Mouse (Mus musculus): ENCODE measurements around the gene Capn11. TPM values are rescaled to one million over a fixed set of nuclear protein-coding genes. Genes with fewer than 3 reads are reported as not detected.

Capn11 gene
- polyA plus RNA-seq, 1 experiment from 2014 or later, result not detected

DNA sequence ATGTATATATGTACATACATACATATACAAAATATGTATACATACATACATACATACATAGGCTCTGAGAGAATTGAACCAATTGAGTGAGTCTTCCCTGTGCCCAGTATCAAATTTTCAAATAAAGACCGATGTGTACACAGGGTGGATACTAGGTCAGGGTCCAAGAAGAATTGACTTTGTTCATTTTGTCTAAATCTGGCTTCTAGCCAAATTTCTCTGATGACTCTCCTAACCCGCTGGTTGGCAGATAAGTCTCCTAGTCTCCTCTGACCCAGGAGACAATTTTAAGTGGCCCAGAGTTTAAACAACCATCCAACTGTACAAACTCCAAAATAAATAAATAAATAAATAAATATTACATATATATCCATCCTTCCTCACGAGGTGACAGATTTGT is 60.2 kb downstream of the Capn11 start:
- Histone ChIP-seq H3K4me3 (ENCODE audit: low read depth, low read length) (no peak overlapping the region; the same call in 1 of the 2 replicates), H3K9ac (peak overlapping the region; percentile 24; the same call in 1 of the 2 replicates), H3K9me3 (ENCODE audit: low read depth, low read length) (no peaks in the 10 kb centered on the region), H3K4me1 (ENCODE audit: insufficient read depth) (peaks cover 28% of the 10 kb centered on the region), H3K36me3 (ENCODE audit: insufficient read depth) (no peaks in the 10 kb centered on the region), H3K27ac (ENCODE audit: low read depth) (no peak overlapping the region), H3K27me3 (ENCODE audit: insufficient read depth, low read length) (peaks cover 19% of the 10 kb centered on the region; the same call in 1 of the 2 replicates), H3K4me2 (peak overlapping the region; percentile 68)
- DNase-seq (peak; percentile 39), ATAC-seq (ENCODE audit: insufficient read depth) (no peak)
- TF ChIP-seq CTCF (IDR thresholded peaks at IDR 0.05; ENCODE audit: low read depth), result no peak
- WGBS, result 30% methylated on average over 3 of the region's 3 CpGs

DNA sequence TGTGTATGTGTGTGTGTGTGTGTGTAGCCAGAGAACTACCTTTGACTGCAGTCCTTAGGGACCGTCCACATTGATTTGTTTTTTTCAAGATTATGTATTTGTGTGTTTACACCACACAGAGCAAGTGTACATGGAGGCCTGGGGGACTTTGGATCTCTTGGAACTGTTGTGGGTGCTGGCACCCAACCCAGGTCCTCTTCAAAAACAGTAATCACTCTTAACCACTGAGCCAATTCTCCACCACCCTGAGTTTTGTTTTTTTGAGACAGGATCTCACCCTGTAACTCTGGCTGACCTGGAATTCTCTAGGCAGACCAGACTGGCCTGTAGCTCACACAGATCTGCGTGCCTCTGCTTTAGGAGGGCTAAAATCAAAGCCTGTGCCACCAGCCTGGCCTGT is 60.7 kb downstream of the Capn11 start:
- H3K9me3 ChIP-seq (ENCODE audit: low read depth, low read length), result no peaks in the 10 kb centered on the region
- H3K36me3 ChIP-seq (ENCODE audit: insufficient read depth), result no peaks in the 10 kb centered on the region
- WGBS, result 79% methylated on average over 2 of the region's 2 CpGs
- no peak overlapping the region for H3K9ac ChIP-seq
- ATAC-seq (ENCODE audit: insufficient read depth) (no peak), DNase-seq (no peak)
- H3K4me1 ChIP-seq (ENCODE audit: insufficient read depth), result peaks cover 31% of the 10 kb centered on the region
- no peak for TF ChIP-seq CTCF (IDR thresholded peaks at IDR 0.05; ENCODE audit: low read depth)
- no peak overlapping the region for H3K4me2 ChIP-seq
- no peak overlapping the region for H3K4me3 ChIP-seq (ENCODE audit: low read depth, low read length)
- H3K27me3 ChIP-seq (ENCODE audit: insufficient read depth, low read length), result peaks cover 19% of the 10 kb centered on the region; the same call in 1 of the 2 replicates
- no peak overlapping the region for H3K27ac ChIP-seq (ENCODE audit: low read depth)

DNA sequence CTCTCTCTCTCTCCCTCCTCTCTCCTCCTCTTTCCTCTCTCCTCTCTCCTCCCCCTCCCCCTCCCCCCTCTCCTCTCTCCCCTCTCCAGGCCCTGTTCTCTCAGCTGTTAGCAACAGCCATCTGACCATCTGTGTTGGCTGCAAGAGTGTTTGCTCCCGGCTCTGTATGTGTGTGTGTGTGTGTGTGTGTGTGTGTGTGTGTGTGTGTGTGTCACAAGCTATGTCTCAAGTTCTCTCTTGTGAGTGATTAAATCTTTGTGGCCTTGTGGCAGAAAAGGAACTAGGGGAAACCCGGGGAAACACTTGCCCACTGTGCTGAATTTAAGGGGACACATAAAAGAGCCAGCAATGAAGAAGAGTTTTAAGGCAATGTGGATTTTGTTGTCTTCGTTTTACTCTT is 61.3 kb downstream of the Capn11 start:
- peaks cover 36% of the 10 kb centered on the region for H3K4me1 ChIP-seq (ENCODE audit: insufficient read depth)

DNA sequence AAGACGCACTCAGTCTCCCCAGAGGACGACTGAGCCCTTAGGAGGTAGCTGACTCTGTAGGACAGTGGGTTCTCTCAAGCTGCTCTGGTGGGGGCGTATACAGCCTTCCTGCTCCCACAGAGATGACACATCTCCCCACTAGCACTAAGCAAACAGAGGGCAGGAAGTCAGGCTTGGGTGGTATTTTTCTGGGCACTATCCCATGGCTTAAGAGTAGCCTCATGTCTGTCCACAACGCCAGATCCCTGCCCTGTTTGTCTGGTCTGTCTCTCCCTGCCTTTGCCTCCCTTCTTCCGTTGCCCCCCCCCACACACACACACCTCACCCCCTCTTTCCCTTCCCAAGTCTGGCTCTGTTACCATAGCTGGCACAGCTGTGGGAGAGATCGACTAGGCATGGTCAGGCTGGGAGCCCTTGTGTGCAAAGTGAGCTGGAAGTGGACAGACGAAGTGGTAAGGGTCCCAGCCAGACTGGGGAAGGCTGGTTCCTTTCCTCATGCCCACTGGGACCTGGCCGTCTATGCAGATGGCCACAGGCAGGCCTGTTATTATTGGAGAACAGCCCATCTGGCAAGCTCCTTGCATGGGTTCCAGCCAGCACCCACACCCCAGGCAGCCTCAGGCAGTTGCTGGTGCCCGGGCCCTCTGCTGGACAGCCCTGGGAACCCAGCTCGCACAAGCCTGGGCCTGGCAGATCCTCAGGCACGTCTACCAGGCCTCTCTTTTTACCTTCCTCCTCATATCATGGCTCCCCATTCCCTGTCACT is 62.3 kb downstream of the Capn11 start:
- 31% methylated on average over 11 of the region's 11 CpGs for WGBS
- ATAC-seq (ENCODE audit: insufficient read depth) (peak; percentile 52), DNase-seq (peak; percentile 77)
- TF ChIP-seq CTCF (IDR thresholded peaks at IDR 0.05; ENCODE audit: low read depth), result peak; percentile 84
- peaks cover 44% of the 10 kb centered on the region for H3K4me1 ChIP-seq (ENCODE audit: insufficient read depth)
- no peaks in the 10 kb centered on the region for H3K9me3 ChIP-seq (ENCODE audit: low read depth, low read length)
- no peak overlapping the region for H3K4me3 ChIP-seq (ENCODE audit: low read depth, low read length)
- H3K4me2 ChIP-seq, result no peak overlapping the region
- peaks cover 13% of the 10 kb centered on the region; the same call in 1 of the 2 replicates for H3K27me3 ChIP-seq (ENCODE audit: insufficient read depth, low read length)
- H3K36me3 ChIP-seq (ENCODE audit: insufficient read depth), result no peaks in the 10 kb centered on the region
- H3K27ac ChIP-seq (ENCODE audit: low read depth), result no peak overlapping the region
- H3K9ac ChIP-seq, result no peak overlapping the region

More for the DNA sequence above, 61.3 kb downstream of the Capn11 start:
- Histone ChIP-seq H3K9me3 (ENCODE audit: low read depth, low read length) (no peaks in the 10 kb centered on the region), H3K36me3 (ENCODE audit: insufficient read depth) (no peaks in the 10 kb centered on the region), H3K27ac (ENCODE audit: low read depth) (no peak overlapping the region), H3K9ac (no peak overlapping the region), H3K4me2 (no peak overlapping the region), H3K4me3 (ENCODE audit: low read depth, low read length) (no peak overlapping the region), H3K27me3 (ENCODE audit: insufficient read depth, low read length) (peaks cover 19% of the 10 kb centered on the region; the same call in 1 of the 2 replicates)
- DNase-seq, result peak; percentile 57
- no peak for ATAC-seq (ENCODE audit: insufficient read depth)
- TF ChIP-seq CTCF (IDR thresholded peaks at IDR 0.05; ENCODE audit: low read depth), result no peak
- WGBS, result 17% methylated on average over 3 of the region's 3 CpGs

DNA sequence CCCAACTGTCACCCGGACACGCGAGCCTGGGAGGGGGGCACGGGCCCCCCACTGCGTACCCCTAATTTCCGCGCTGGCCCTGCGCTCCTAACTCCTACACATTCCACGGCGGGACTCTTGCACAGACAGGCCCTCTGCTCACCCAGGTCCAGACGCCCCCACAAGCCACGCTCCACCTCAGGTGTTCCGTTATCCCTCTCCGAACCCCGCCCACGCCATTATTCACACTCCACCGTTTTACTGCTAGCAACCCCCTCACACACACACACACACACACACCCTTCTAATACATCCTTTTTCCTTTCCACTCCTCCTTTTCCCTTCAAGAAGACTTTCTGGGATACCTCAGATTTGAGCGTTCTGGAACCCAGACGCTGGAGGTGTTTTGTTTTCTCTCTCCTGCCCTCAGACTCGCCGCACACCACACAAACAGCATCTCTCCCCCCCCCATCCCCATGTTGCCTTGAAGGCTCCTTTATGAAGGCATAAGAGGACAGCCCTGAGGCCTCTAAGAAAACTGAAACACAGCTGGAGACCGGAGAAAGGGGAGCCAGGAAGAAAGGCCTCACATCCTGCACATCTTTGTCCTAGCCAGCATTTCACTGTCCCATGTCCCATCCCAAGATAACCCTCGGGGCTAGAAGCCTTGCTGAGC is 63.3 kb downstream of the Capn11 start:
- Histone ChIP-seq H3K27me3 (ENCODE audit: insufficient read depth, low read length) (peaks cover 3% of the 10 kb centered on the region; the same call in 1 of the 2 replicates), H3K27ac (ENCODE audit: low read depth) (no peak overlapping the region; the same call in 1 of the 2 replicates), H3K4me1 (ENCODE audit: insufficient read depth) (peaks cover 42% of the 10 kb centered on the region), H3K9me3 (ENCODE audit: low read depth, low read length) (no peaks in the 10 kb centered on the region), H3K4me2 (peak overlapping the region; percentile 100), H3K36me3 (ENCODE audit: insufficient read depth) (no peaks in the 10 kb centered on the region), H3K9ac (peak overlapping the region; percentile 70), H3K4me3 (ENCODE audit: low read depth, low read length) (peak overlapping the region; percentile 63)
- no peak for ATAC-seq (ENCODE audit: insufficient read depth)
- 10% methylated on average over 23 of the region's 23 CpGs for WGBS
- no peak for DNase-seq
- TF ChIP-seq CTCF (IDR thresholded peaks at IDR 0.05; ENCODE audit: low read depth), result no peak

DNA sequence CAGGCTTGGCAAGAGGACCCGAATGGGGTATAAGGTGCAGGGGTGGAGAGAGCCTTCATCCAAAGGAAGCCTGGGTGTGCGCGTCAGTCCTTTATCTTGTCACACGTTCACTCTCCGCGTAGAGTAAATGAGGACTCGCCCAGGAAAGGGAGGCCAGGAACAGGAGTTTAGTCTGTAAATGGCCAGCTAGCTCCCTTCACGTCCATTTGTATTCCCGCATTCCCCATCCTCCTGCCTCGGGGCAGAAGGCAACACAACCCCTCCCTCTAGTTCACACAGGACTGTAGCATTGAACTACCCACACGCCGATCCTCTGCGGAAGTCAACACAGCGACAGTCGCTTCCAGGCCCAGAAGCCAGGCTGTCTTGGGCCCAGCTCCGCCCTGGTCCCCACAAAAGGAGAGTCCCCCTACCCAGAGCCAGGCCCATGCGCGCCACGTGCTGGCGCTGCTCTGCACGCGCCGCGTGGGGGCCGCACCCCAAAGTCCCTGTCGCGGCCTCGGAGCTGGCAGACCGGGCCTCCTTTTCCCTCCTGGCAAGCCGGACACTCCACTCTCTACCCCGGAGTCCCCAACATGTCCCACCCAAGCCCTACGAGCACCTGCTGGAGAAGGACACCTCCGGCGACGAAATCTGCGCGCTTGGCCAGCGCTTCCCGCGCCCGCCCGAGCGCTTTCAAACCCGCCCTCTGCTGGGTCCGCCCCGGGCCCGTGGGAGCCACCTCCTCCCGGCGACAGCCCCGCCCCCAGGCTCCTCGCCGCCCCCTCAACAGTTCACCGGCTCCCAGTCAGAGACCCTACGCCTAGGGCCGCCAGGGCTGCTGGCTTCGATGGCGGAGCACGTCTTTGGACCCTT is 64.0 kb downstream of the Capn11 start:
- peak; percentile 85 for DNase-seq
- no peaks in the 10 kb centered on the region for H3K9me3 ChIP-seq (ENCODE audit: low read depth, low read length)
- peak overlapping the region; percentile 100 for H3K4me2 ChIP-seq
- H3K27me3 ChIP-seq (ENCODE audit: insufficient read depth, low read length), result no peaks in the 10 kb centered on the region
- peaks cover 42% of the 10 kb centered on the region for H3K4me1 ChIP-seq (ENCODE audit: insufficient read depth)
- H3K27ac ChIP-seq (ENCODE audit: low read depth), result peak overlapping the region; percentile 38; the same call in 1 of the 2 replicates
- no peak for TF ChIP-seq CTCF (IDR thresholded peaks at IDR 0.05; ENCODE audit: low read depth)
- ATAC-seq (ENCODE audit: insufficient read depth), result peak; percentile 81
- H3K9ac ChIP-seq, result peak overlapping the region; percentile 70
- H3K36me3 ChIP-seq (ENCODE audit: insufficient read depth), result 0 out of 2 replicates have a peak, but pooled peaks cover 4% of the 10 kb centered on the region
- under 1% methylated on average over 57 of the region's 58 CpGs for WGBS
- peak overlapping the region; percentile 63 for H3K4me3 ChIP-seq (ENCODE audit: low read depth, low read length)
